Mouse (Mus musculus) left cerebral cortex, postnatal 4 days (tissue): ENCODE data around the gene Trpm4. TPM values are rescaled to one million over a fixed set of nuclear protein-coding genes. Genes with fewer than 3 reads are reported as not detected.
"Not testable (repeated sequence)": the region's sequence is repeated elsewhere in the genome, so short reads cannot be mapped to it uniquely, and the experiment has no call there.

ENCODE experiments used
- DNase-seq: peaks from one replicate; pipeline ENCODE4 v3.0.0-alpha.2; 2022
- intact Hi-C: fragments of 180-260 bp; cut with DNase I; formaldehyde crosslinking; loops from one replicate; pipeline ENCODE4 v1.15.1; 2025
- total RNA-seq, 2 experiments: library from RNA; stranded (reverse); gene quantifications; 2 replicates each; pipeline ENCODE4 v1.2.3; 2021

The Trpm4 gene
- total RNA-seq, 2 experiments from 2014 or later, result 32.1 to 33.8 TPM

DNA sequence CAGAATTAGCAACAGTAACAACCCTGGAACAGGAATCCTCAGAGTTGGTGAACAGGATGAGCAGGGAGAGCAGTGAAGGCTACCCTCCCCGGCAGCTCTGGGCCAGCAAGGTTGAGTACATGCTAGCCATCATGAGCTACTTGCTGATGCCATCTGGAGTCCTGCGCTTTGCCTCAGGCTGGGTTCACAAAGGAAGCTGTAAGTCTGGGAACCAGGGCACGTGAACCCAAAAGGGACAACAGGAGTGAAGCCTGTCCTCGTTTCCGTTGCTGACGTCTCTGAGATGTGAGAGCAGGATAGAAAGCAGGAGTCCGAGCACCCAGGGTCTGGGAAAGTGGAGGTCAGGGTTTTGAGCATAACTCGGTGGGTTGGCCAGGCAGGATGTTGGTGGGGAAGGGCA lies 74.3 kb downstream of the Trpm4 start:
- intact Hi-C loops, result no loop called here
- DNase-seq, result no peak

DNA sequence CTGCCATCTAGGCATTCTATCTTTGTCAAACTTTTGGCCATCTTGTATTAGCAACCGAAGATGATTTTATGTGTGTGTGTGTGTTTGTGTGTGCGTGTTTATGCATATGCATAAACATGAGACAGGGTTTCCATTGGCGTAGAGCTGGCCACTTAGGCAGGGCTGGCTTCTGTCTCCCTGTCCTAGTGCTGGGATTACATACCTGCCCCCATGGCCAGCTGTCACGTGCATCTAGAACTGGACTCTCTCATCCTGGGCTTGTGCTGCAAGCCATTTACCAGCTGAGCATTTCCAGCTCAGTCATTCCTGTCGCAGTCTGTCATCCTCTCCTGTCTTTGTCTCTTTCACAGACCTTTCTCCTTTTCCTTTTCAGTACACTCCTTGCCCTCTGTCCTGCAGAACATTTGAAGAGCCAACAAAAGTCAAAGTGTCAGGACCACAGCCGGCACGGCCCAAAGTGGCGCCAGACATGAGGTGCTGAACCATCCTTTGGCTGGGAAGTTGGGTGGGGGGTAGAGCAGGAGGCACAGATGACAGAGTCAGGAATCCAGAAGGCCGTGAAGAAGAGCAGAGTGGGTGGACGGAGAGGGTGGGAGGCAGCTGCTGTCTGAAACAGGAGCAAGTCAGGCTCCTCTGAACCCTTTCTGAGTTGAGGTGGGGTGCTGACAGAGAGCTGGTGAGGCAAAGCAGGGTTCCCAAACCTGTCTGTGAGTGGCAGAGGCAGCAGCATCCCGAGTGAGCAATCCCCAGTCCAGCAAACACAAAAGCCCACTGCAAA lies 76.3 kb downstream of the Trpm4 start:
- intact Hi-C loops, result no loop called here
- no peak for DNase-seq

GRCm38 (mm10) chr7:45255822-45256221 lies 77.8 kb downstream of the Trpm4 start:
- DNase-seq, intact Hi-C loops: not testable (repeated sequence)

DNA sequence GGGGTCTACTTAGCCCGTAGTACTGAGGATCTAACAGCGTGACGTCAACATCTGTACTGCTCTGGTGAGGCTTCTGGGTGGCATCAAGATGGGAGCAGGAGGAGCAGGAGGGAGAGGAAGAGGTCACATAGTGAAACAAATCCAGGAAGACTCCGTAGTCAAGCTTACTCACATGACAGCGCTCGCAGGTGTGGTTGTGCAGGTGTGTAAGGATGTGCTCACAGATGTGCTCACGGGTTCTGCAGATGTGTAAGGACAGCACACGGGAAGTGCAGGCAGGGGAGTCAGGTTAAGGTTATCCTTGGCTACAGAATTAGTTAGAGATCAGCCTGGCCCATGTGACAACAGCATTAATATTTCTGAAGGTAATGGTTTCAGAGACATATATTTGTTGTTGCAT lies 79.8 kb downstream of the Trpm4 start:
- no peak for DNase-seq
- intact Hi-C loops, result no loop called here

Other genes starting within 250 kb of the Trpm4 start
- gene Rcn3, start 241.6 kb downstream of the Trpm4 start, total RNA-seq, result 10 to 100 TPM; 13.0 to 16.7 TPM
- gene Fcgrt, start 229.9 kb downstream of the Trpm4 start, total RNA-seq, result 10 to 100 TPM; 17.7 to 18.3 TPM
- 100 to 1,000 TPM; 707 to 729 TPM for gene Rps11, start 209.3 kb downstream of the Trpm4 start, total RNA-seq
- gene Rpl13a, start 205.0 kb downstream of the Trpm4 start, total RNA-seq, result 1,000 to 10,000 TPM in 1 of 2 experiments, 100 to 1,000 TPM in 1; 958 to 1,083 TPM
- under 1 TPM in 1 of 2 experiments, not detected in 1; 0.50 TPM for gene Gm45713, start 197.5 kb downstream of the Trpm4 start, total RNA-seq
- gene Flt3l, start 197.3 kb downstream of the Trpm4 start, total RNA-seq, result 1 to 10 TPM; 2.8 to 3.0 TPM
- gene Pih1d1, start 179.5 kb downstream of the Trpm4 start, total RNA-seq, result 100 to 1,000 TPM; 100 to 101 TPM
- gene Aldh16a1, start 179.2 kb downstream of the Trpm4 start, total RNA-seq, result 10 to 100 TPM; 16.7 to 16.9 TPM
- gene Slc17a7, start 169.8 kb downstream of the Trpm4 start, total RNA-seq, result 100 to 1,000 TPM; 267 to 292 TPM
- under 1 TPM in 1 of 2 experiments, not detected in 1; 0.38 TPM for gene Gfy, start 154.2 kb downstream of the Trpm4 start, total RNA-seq
- gene Pth2, start 152.8 kb downstream of the Trpm4 start, total RNA-seq, result not detected
- gene Ccdc155, start 128.9 kb downstream of the Trpm4 start, total RNA-seq, result 1 to 10 TPM; 1.1 to 1.9 TPM
- gene Dkkl1, start 121.6 kb downstream of the Trpm4 start, total RNA-seq, result 10 to 100 TPM; 14.5 to 18.3 TPM
- gene Tead2, start 118.0 kb downstream of the Trpm4 start, total RNA-seq, result 10 to 100 TPM; 15.1 to 17.6 TPM
- 1 to 10 TPM; 2.5 to 2.6 TPM for gene Cd37, start 94.7 kb downstream of the Trpm4 start, total RNA-seq
- 1 to 10 TPM; 1.2 to 1.8 TPM for gene Slc6a16, start 92.7 kb downstream of the Trpm4 start, total RNA-seq
- not detected for gene Slc6a21, start 56.3 kb downstream of the Trpm4 start, total RNA-seq
- under 1 TPM; 0.36 to 0.38 TPM for gene Hrc, start 1.5 kb upstream of the Trpm4 start, total RNA-seq
- 100 to 1,000 TPM; 106 to 108 TPM for gene Ppfia3, start 33.2 kb upstream of the Trpm4 start, total RNA-seq
- 10 to 100 TPM; 60.4 to 68.3 TPM for gene Lin7b, start 36.8 kb upstream of the Trpm4 start, total RNA-seq
- 100 to 1,000 TPM; 453 to 460 TPM for gene Snrnp70, start 62.0 kb upstream of the Trpm4 start, total RNA-seq
- gene Kcna7, start 71.9 kb upstream of the Trpm4 start, total RNA-seq, result under 1 TPM in 1 of 2 experiments, not detected in 1; 0.16 TPM
- under 1 TPM in 1 of 2 experiments, not detected in 1; 0.30 TPM for gene Ntf5, start 79.9 kb upstream of the Trpm4 start, total RNA-seq
- not detected for gene Lhb, start 87.0 kb upstream of the Trpm4 start, total RNA-seq
- gene Gys1, start 101.1 kb upstream of the Trpm4 start, total RNA-seq, result 10 to 100 TPM; 17.8 to 18.7 TPM
- gene Ruvbl2, start 104.3 kb upstream of the Trpm4 start, total RNA-seq, result 10 to 100 TPM; 54.2 to 60.3 TPM
- 100 to 1,000 TPM; 708 to 725 TPM for gene Ftl1, start 126.1 kb upstream of the Trpm4 start, total RNA-seq
- 100 to 1,000 TPM; 116 to 119 TPM for gene Bax, start 133.1 kb upstream of the Trpm4 start, total RNA-seq
- under 1 TPM; 0.22 to 0.24 TPM for gene Tulp2, start 148.1 kb upstream of the Trpm4 start, total RNA-seq
- not detected for gene Gm45808, start 153.0 kb upstream of the Trpm4 start, total RNA-seq
- 1 to 10 TPM; 2.6 to 3.2 TPM for gene Dhdh, start 155.0 kb upstream of the Trpm4 start, total RNA-seq
- gene Nucb1, start 176.6 kb upstream of the Trpm4 start, total RNA-seq, result 100 to 1,000 TPM; 110 to 116 TPM
- 10 to 100 TPM; 19.0 to 24.6 TPM for gene Ppp1r15a, start 192.5 kb upstream of the Trpm4 start, total RNA-seq
- 1 to 10 TPM in 1 of 2 experiments, under 1 TPM in 1; 0.90 to 2.7 TPM for gene Plekha4, start 192.6 kb upstream of the Trpm4 start, total RNA-seq
- gene Hsd17b14, start 221.1 kb upstream of the Trpm4 start, total RNA-seq, result not detected
- 10 to 100 TPM; 22.9 to 25.3 TPM for gene Bcat2, start 236.4 kb upstream of the Trpm4 start, total RNA-seq